Mouse (Mus musculus) CH12.LX (cell line): Measurements from ENCODE around the gene Cacng6.

Experiments used
- BHLHE40 ChIP-seq: IDR thresholded peaks from 2 replicates; pipeline ENCODE4 v1.6.1; 2011; ENCODE audit warnings: mild to moderate bottlenecking, low read depth, low read length, improper control_type of control experiment
- CHD1 ChIP-seq: IDR thresholded peaks from 2 replicates; pipeline ENCODE4 v1.6.1; 2012; ENCODE audit warnings: low read depth, low read length, improper control_type of control experiment, inconsistent platforms
- CTCF ChIP-seq, 2 experiments: IDR thresholded peaks in 1 of 2; conservative IDR thresholded peaks in 1 of 2; 2 replicates each; pipeline ENCODE4 v1.5.1; 2011 to 2012; ENCODE audit warnings: low read depth in 2 of 2, low read length in 2 of 2, improper control_type of control experiment in 1 of 2, inconsistent platforms in 1 of 2, mild to moderate bottlenecking in 1 of 2, moderate library complexity in 1 of 2
- ELF1 ChIP-seq: IDR thresholded peaks from 2 replicates; pipeline ENCODE4 v1.6.1; 2014; ENCODE audit warnings: low read depth, mild to moderate bottlenecking, inconsistent platforms, low read length, improper control_type of control experiment
- HCFC1 ChIP-seq: IDR thresholded peaks from 2 replicates; pipeline ENCODE4 v1.6.1; 2012; ENCODE audit warnings: low read depth, mild to moderate bottlenecking, inconsistent platforms, low read length, improper control_type of control experiment
- MAX ChIP-seq: IDR thresholded peaks from 2 replicates; pipeline ENCODE4 v1.6.1; 2011; ENCODE audit warnings: low read length, improper control_type of control experiment
- MXI1 ChIP-seq: IDR thresholded peaks from 2 replicates; pipeline ENCODE4 v1.6.1; 2011; ENCODE audit warnings: mild to moderate bottlenecking, low read depth, low read length, improper control_type of control experiment
- NELFE ChIP-seq: IDR thresholded peaks from 2 replicates; pipeline ENCODE4 v1.6.1; 2011; ENCODE audit warnings: low read depth, low read length, improper control_type of control experiment
- POLR2A ChIP-seq: IDR thresholded peaks from 2 replicates; pipeline ENCODE4 v1.6.1; 2011; ENCODE audit warnings: low read depth, mild to moderate bottlenecking, improper control_type of control experiment, low read length
- TBP ChIP-seq: conservative IDR thresholded peaks from 2 replicates; pipeline ENCODE4 v1.6.1; 2011; ENCODE audit warnings: low read depth, low read length, improper control_type of control experiment
- TCF12 ChIP-seq: IDR thresholded peaks from 2 replicates; pipeline ENCODE4 v1.6.1; 2014; ENCODE audit warnings: low read depth, mild to moderate bottlenecking, inconsistent platforms, low read length, improper control_type of control experiment
- USF1 ChIP-seq: IDR thresholded peaks from 2 replicates; pipeline ENCODE4 v1.6.1; 2014; ENCODE audit warnings: low read depth, mild to moderate bottlenecking, inconsistent platforms, low read length, improper control_type of control experiment
- ZMIZ1 ChIP-seq: IDR thresholded peaks from 2 replicates; pipeline ENCODE4 v1.6.1; 2012; ENCODE audit warnings: low read depth, mild to moderate bottlenecking, inconsistent platforms, low read length, improper control_type of control experiment
- ZNF384 ChIP-seq: IDR thresholded peaks from 2 replicates; pipeline ENCODE4 v1.6.1; 2012; ENCODE audit warnings: low read depth, low read length, improper control_type of control experiment, inconsistent platforms

- TF ChIP-seq TBP (no peak), ZMIZ1 (no peak), CTCF (conservative IDR thresholded peaks at IDR 0.05 in 1 of 2, IDR thresholded peaks at IDR 0.05 in 1 of 2; ENCODE audit: low read depth in 2 of 2, low read length in 2 of 2) (no peak), HCFC1 (peak; percentile 44; the same call in 1 of the 2 replicates), ZNF384 (peak; percentile 48), TCF12 (no peak), MXI1 (no peak), ELF1 (peak; percentile 39; the same call in 1 of the 2 replicates), POLR2A (peak; percentile 57; the same call in 1 of the 2 replicates), USF1 (no peak), BHLHE40 (no peak), MAX (peak; percentile 63), CHD1 (no peak), NELFE (no peak)
Measured at GRCm38 (mm10) chr7:3411160-3411941, 12.6 kb upstream of the Cacng6 start.
